Mouse (Mus musculus) stomach, postnatal 0 days (tissue): ENCODE results near the gene Apba2. TPM values are rescaled to one million over a fixed set of nuclear protein-coding genes. Genes with fewer than 3 reads are reported as not detected.

Experiments used
- ATAC-seq: fragments of 200-750 bp; cut with Nextera tagmentation; 2 replicates; pipeline ENCODE4 v1.8.0; 2017; ENCODE audit not compliant: low FRiP score, low TSS enrichment
- DNase-seq: peaks from one replicate; pipeline ENCODE4 v3.0.0-alpha.2; 2016; ENCODE audit warnings: low spot score
- H3K27ac ChIP-seq: fragments of 300-500 bp; sonication (generic); replicated peaks from 2 replicates; pipeline ENCODE4 v1.5.1; 2014; ENCODE audit warnings: mild to moderate bottlenecking, control low read depth
- H3K27me3 ChIP-seq: fragments of 300-500 bp; sonication (generic); 2 replicates; pipeline ENCODE4 v1.6.1; 2014; ENCODE audit warnings: low read length; ENCODE audit not compliant: control insufficient read depth, insufficient read depth
- H3K36me3 ChIP-seq: fragments of 300-500 bp; sonication (generic); 2 replicates; pipeline ENCODE4 v1.6.1; 2014; ENCODE audit warnings: low read length, mixed read lengths; ENCODE audit not compliant: control insufficient read depth, insufficient read depth
- H3K4me1 ChIP-seq: fragments of 300-500 bp; sonication (generic); replicated peaks from 2 replicates; pipeline ENCODE4 v1.6.1; 2014; ENCODE audit warnings: antibody characterized with exemption; ENCODE audit not compliant: control insufficient read depth, insufficient read depth
- H3K4me2 ChIP-seq: fragments of 300-500 bp; sonication (generic); replicated peaks from 2 replicates; pipeline ENCODE4 v1.6.1; 2014; ENCODE audit warnings: low read depth, mild to moderate bottlenecking, control low read depth, moderate library complexity
- H3K4me3 ChIP-seq: fragments of 300-500 bp; sonication (generic); 2 replicates; pipeline ENCODE4 v1.5.1; 2014; ENCODE audit warnings: low read depth, low read length, control low read depth
- H3K9ac ChIP-seq: fragments of 300-500 bp; sonication (generic); 2 replicates; pipeline ENCODE4 v1.6.1; 2014; ENCODE audit warnings: mild to moderate bottlenecking, low read length, control low read depth, mixed read lengths
- H3K9me3 ChIP-seq: fragments of 300-500 bp; sonication (generic); 2 replicates; pipeline ENCODE4 v1.6.1; 2016; ENCODE audit warnings: low read length; ENCODE audit not compliant: control insufficient read depth
- CTCF ChIP-seq: IDR thresholded peaks from 2 replicates; pipeline ENCODE4 v1.5.1; 2016; ENCODE audit warnings: antibody characterized with exemption, low read depth, mild to moderate bottlenecking, moderate library complexity
- EP300 ChIP-seq: optimal IDR thresholded peaks from 2 replicates; pipeline ENCODE3; 2016; ENCODE audit warnings: antibody characterized with exemption
- whole genome bisulfite sequencing: fragments of 180-500 bp; shearing (Covaris S2); extraction: QIAGEN DNeasy Blood & Tissue Kit; methylation state at CpG from one replicate; pipeline ENCODE4 v1.1.7; 2014; 5-methylcytosine and 5-hydroxymethylcytosine counted together
- polyA plus RNA-seq: library from polyadenylated mRNA; unstranded; fragments of >200 nt; fragmentation: Nextera tagmentation; extraction: Ambion mirVana; gene quantifications from 2 replicates; pipeline ENCODE4 v1.2.1, GENCODE M21; 2015

The Apba2 gene
- polyA plus RNA-seq, 1 experiment from 2014 or later = 2.6 TPM

DNA sequence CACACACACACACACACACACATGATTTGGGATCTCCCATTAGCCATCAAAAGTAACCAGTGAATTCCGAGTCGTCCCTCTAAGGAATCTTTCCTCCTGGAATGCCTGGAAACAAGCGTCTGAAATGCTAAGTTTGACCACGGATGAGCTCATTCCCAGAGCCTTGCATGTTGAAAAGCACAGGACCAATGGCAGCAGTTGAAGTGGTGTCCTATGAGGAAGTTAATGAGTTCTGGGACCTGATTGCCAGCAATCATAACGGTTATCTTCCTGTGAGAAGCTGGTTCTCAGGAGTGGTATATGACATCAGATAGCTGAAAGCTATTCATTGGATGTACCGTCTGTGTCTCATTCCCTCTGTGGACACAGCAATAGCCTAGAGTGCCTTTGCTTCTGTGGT lies 129.2 kb downstream of the Apba2 start:
- Histone ChIP-seq H3K27me3 (no peaks in the 10 kb centered on the region), H3K27ac (no peak overlapping the region), H3K4me3 (no peak overlapping the region), H3K4me1 (no peaks in the 10 kb centered on the region), H3K36me3 (no peaks in the 10 kb centered on the region), H3K9ac (no peak overlapping the region), H3K9me3 (no peaks in the 10 kb centered on the region), H3K4me2 (no peak overlapping the region)
- no peak for TF ChIP-seq CTCF
- no peak for TF ChIP-seq EP300
- ATAC-seq = no peak
- DNase-seq = no peak
- 83% methylated on average over 6 of the region's 6 CpGs for WGBS

DNA sequence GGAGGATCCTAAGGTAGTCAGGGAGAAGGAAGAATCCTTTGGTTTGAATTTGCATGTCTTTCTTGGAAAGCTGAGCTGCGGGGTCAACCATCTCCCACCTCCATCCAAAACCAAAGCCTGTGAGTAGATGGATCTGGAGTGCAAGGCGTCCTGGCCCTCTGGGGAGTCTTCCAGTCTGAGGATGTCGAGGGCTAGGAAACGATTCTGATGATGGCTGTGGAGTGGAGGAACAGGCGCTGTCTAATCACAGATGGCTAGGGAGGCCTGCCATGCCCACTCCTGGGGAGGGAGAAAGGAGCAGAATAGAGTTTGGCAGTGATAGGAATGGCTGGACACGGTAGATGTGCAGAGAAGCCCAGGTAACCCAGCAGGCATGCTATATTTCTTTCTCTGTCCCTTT lies 129.6 kb downstream of the Apba2 start:
- Histone ChIP-seq H3K27ac (no peak overlapping the region), H3K9me3 (no peaks in the 10 kb centered on the region), H3K4me2 (no peak overlapping the region), H3K27me3 (no peaks in the 10 kb centered on the region), H3K4me1 (no peaks in the 10 kb centered on the region), H3K4me3 (no peak overlapping the region), H3K9ac (no peak overlapping the region), H3K36me3 (no peaks in the 10 kb centered on the region)
- DNase-seq (no peak), ATAC-seq (no peak)
- 80% methylated on average over 6 of the region's 6 CpGs for WGBS
- TF ChIP-seq EP300 (no peak), CTCF (no peak)

DNA sequence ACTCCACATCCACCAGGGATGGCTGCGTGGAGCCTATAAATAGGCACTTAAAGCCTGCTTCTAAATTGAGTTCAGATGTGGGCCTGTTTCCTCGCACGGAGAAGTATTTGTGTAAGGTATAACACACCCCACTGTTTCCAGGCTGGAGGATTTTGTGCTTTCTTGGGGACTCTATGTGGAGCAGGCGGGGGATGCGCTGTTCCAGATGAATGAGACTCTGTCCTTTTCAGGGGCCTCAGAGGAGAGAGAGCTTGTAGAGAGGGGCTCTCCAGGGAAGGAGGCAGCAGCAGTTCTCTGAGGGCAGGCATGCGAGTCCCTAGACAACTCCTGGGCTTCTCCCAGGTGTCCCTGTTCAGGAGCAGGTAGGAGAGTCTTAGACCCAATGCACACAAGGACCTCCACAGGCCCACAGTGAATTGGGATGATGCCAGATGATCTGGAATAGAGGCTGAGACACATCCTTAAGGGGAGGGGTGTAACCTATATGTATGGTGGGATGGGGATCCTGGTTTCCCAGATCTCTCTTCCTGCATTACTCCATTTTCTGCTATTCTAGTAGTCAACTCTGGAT lies 130.4 kb downstream of the Apba2 start:
- no peaks in the 10 kb centered on the region for H3K36me3 ChIP-seq
- H3K27me3 ChIP-seq = no peaks in the 10 kb centered on the region
- no peak overlapping the region for H3K27ac ChIP-seq
- ATAC-seq (no peak), DNase-seq (no peak)
- no peaks in the 10 kb centered on the region for H3K4me1 ChIP-seq
- no peak overlapping the region for H3K9ac ChIP-seq
- no peak overlapping the region for H3K4me3 ChIP-seq
- WGBS = 59% methylated on average over 6 of the region's 6 CpGs
- TF ChIP-seq CTCF (no peak), EP300 (no peak)
- no peak overlapping the region for H3K4me2 ChIP-seq
- no peaks in the 10 kb centered on the region for H3K9me3 ChIP-seq

DNA sequence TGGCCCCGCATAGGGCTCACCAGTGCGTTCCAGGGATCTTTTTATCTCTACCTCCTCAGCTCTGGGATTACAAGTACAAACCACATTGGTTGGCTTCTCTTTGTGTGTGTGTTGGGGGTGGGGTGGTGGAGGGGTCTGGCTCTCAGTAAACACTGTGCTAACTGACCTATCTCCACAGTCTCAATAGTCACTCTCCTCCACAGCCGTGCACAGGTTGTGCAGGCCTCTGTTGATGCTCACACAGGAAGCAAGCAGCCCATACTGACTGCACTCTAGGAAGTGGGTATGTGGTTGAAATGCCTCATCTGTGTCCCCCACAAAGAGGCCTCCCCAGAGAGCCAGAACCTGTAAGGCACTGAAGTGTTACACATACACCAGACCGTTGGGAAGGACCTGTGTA lies 131.7 kb downstream of the Apba2 start:
- TF ChIP-seq EP300 = no peak
- TF ChIP-seq CTCF = no peak
- H3K4me2 ChIP-seq = no peak overlapping the region
- H3K36me3 ChIP-seq = no peaks in the 10 kb centered on the region
- H3K9ac ChIP-seq = no peak overlapping the region
- no peaks in the 10 kb centered on the region for H3K27me3 ChIP-seq
- ATAC-seq (no peak), DNase-seq (no peak)
- no peak overlapping the region for H3K27ac ChIP-seq
- H3K9me3 ChIP-seq = no peaks in the 10 kb centered on the region
- 41% methylated on average over 4 of the region's 4 CpGs for whole genome bisulfite sequencing
- no peak overlapping the region for H3K4me3 ChIP-seq
- H3K4me1 ChIP-seq = no peaks in the 10 kb centered on the region

DNA sequence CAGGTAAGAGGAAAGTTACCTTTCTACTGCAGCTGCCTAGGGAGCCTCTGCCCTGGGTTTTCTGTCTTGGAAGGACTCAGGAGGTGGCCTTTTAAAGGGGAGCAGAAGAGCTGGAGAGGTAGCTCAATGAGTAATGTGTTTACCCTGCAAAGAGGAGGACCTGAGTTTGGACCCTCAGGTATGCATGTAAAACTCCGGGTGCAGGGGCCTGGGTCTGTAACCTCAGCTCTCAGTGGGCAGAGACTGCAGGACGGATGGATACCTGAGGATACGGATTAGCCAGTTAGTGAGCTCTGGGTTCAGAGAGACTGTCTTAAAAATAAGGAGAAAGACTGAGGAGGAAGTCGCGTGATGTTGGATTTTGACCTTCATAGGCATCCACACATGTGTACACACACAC lies 132.4 kb downstream of the Apba2 start:
- Histone ChIP-seq H3K27me3 (no peaks in the 10 kb centered on the region), H3K4me1 (no peaks in the 10 kb centered on the region), H3K36me3 (no peaks in the 10 kb centered on the region), H3K4me2 (no peak overlapping the region), H3K9me3 (no peaks in the 10 kb centered on the region), H3K9ac (no peak overlapping the region), H3K27ac (no peak overlapping the region), H3K4me3 (no peak overlapping the region)
- 64% methylated on average over 5 of the region's 5 CpGs for WGBS
- ATAC-seq = no peak
- DNase-seq = no peak
- TF ChIP-seq EP300 (no peak), CTCF (no peak)

DNA sequence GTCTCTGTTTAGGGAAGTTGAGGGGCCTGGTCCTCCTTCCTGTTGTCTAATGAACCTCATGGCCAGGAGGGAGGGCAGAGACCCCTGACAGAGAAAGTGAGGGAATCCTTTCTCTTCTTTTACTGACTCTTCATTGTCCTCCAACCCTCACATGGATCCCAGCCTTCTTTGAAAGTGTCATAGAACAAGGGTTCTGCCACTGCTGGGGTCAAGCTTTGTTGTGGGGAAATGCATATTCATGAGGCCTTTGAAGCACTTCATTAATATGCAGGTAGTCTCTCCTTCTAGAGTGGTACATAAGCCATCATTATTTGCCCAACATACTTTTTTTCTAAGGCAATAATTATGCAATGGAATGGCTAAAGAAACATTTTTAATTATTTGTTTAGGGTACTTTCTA lies 133.0 kb downstream of the Apba2 start:
- no peaks in the 10 kb centered on the region for H3K4me1 ChIP-seq
- H3K36me3 ChIP-seq = no peaks in the 10 kb centered on the region
- H3K27ac ChIP-seq = no peak overlapping the region
- no peak for TF ChIP-seq CTCF
- no peak for TF ChIP-seq EP300
- H3K27me3 ChIP-seq = no peaks in the 10 kb centered on the region
- no peak overlapping the region for H3K4me2 ChIP-seq
- DNase-seq = no peak
- no peaks in the 10 kb centered on the region for H3K9me3 ChIP-seq
- H3K9ac ChIP-seq = no peak overlapping the region
- H3K4me3 ChIP-seq = no peak overlapping the region
- ATAC-seq = no peak
